Mouse (Mus musculus) lung, adult 2 months (tissue): ENCODE measurements around the gene Pex11a. TPM values are rescaled to one million over a fixed set of nuclear protein-coding genes. Genes with fewer than 3 reads are reported as not detected.

Experiments
- DNase-seq: peaks from one replicate; pipeline ENCODE4 v3.0.0; 2022
- H3K4me1 ChIP-seq: fragments of 200-500 bp; 2 replicates; pipeline ENCODE4 v1.6.1; 2011; ENCODE audit warnings: low read length; ENCODE audit not compliant: control insufficient read depth, insufficient read depth
- H3K4me3 ChIP-seq: fragments of 200-500 bp; replicated peaks from 2 replicates; pipeline ENCODE3; 2011; ENCODE audit warnings: low read depth, mild to moderate bottlenecking, control low read depth, low read length; ENCODE audit errors: extremely low read depth
- CTCF ChIP-seq: fragments of 200-500 bp; IDR thresholded peaks from 2 replicates; pipeline ENCODE4 v1.5.1; 2011; ENCODE audit warnings: mild to moderate bottlenecking, low read length, control low read depth; ENCODE audit not compliant: insufficient read depth
- POLR2A ChIP-seq: fragments of 200-500 bp; IDR thresholded peaks from 2 replicates; pipeline ENCODE4 v1.6.1; 2011; ENCODE audit warnings: low read depth, mild to moderate bottlenecking, control low read depth, low read length, borderline replicate concordance; ENCODE audit errors: extremely low read depth
- WGBS: fragments of 180-500 bp; shearing (Covaris S2); methylation state at CpG from one replicate; pipeline ENCODE4 v1.1.7; 2018; 5-methylcytosine and 5-hydroxymethylcytosine counted together
- polyA plus RNA-seq: library from polyadenylated mRNA; depleted of rRNA; stranded (reverse); fragments of >200 nt; gene quantifications from 2 replicates; pipeline ENCODE4 v1.2.3, GENCODE M21; 2012; rRNA removed

The Pex11a gene
- polyA plus RNA-seq, 1 experiment, result 17.9 TPM

DNA sequence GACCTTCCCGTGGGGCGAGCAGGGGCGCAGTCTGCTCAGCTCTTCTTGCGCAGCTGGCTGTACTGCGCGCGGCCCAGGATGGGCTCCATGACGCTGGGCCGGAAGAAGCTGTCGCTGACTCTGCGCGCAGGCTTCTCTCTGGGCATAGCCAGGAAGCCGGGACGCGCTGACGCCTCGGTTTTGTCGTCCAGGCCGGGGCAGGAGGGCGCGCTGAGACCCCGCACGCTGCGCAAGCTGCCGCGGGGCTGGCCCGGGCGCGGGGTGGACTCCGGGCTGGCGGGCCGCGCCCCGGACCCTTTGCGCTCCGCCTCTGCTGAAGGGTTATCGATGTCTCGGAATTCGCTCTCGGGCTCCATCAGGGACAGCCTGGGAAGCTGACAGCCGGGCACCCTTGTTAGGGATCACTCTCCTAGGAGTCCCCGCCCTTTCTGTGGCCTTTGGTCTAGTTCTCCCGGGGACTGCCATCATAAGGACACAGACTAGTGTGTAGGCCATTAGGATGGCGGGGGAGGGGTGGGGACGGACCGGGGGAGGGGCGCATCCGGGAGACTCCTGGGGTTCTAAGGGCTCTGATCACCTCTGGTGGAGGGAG, 21.4 kb downstream of the Pex11a start:
- peak; percentile 33 for DNase-seq
- TF ChIP-seq CTCF (no peak), POLR2A (peak; percentile 22; the same call in 1 of the 2 replicates)
- H3K4me3 ChIP-seq, result peak overlapping the region; percentile 76
- H3K4me1 ChIP-seq, result peaks cover 2% of the 10 kb centered on the region; the same call in 1 of the 2 replicates
- under 1% methylated on average over 48 of the region's 48 CpGs for WGBS

- under 1% methylated on average over 52 of the region's 55 CpGs for WGBS
- TF ChIP-seq CTCF, result no peak
- 0 out of 2 replicates have a peak, but pooled peaks have one; percentile 18 for TF ChIP-seq POLR2A
- DNase-seq, result peak; percentile 65
- Histone ChIP-seq H3K4me1 (peaks cover 5% of the 10 kb centered on the region), H3K4me3 (peak within 1 kb of the TSS; percentile 79)
These were observed 27.5 kb downstream of the Pex11a start, which contains the start of gene Kif7 for GRCm38 (mm10) chr7:79715187-79715981. TSS of gene Kif7 (minus strand) at chr7:79715720.

- no peak for DNase-seq
- no peak for TF ChIP-seq CTCF
- TF ChIP-seq POLR2A, result no peak
- 75% methylated on average over 17 of the region's 17 CpGs for WGBS
- H3K4me3 ChIP-seq, result no peak overlapping the region
- peaks cover 5% of the 10 kb centered on the region for H3K4me1 ChIP-seq
These were observed 32.1 kb downstream of the Pex11a start for GRCm38 (mm10) chr7:79710831-79711230.

- H3K4me1 ChIP-seq, result peaks cover 5% of the 10 kb centered on the region
- TF ChIP-seq POLR2A (no peak), CTCF (no peak)
- no peak overlapping the region for H3K4me3 ChIP-seq
- DNase-seq, result no peak
- WGBS, result 21% methylated on average over 55 of the region's 55 CpGs
These were observed 32.8 kb downstream of the Pex11a start for GRCm38 (mm10) chr7:79710130-79710607.

- H3K4me3 ChIP-seq, result no peak overlapping the region
- DNase-seq, result no peak
- WGBS, result 78% methylated on average over 5 of the region's 5 CpGs
- H3K4me1 ChIP-seq, result no peaks in the 10 kb centered on the region; the same call in 1 of the 2 replicates
- TF ChIP-seq CTCF (no peak), POLR2A (no peak)
These were observed 37.7 kb downstream of the Pex11a start for GRCm38 (mm10) chr7:79705210-79705609.

DNA sequence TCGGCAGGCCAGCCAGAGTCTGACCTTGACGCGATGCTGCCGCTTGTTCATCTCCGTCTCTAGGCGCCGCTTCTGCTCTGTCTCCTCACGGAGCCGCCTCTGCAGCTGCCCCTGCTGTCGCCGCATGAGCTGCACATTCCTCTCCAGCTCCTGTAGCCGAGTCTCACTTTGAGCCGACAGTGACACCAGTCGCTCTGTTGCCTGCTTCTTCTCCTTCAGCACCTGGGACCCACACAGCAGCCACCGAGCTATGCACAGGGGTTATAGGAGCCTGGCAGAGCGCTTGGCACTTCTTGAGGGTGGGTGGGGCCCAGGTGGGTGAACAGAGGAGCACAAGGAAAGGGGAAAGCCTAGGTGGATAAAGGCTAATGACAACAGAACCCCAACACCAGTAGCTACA, 40.2 kb downstream of the Pex11a start:
- H3K4me1 ChIP-seq, result no peaks in the 10 kb centered on the region
- TF ChIP-seq CTCF, result no peak
- TF ChIP-seq POLR2A, result no peak
- no peak for DNase-seq
- 80% methylated on average over 16 of the region's 16 CpGs for WGBS
- no peak overlapping the region for H3K4me3 ChIP-seq

DNA sequence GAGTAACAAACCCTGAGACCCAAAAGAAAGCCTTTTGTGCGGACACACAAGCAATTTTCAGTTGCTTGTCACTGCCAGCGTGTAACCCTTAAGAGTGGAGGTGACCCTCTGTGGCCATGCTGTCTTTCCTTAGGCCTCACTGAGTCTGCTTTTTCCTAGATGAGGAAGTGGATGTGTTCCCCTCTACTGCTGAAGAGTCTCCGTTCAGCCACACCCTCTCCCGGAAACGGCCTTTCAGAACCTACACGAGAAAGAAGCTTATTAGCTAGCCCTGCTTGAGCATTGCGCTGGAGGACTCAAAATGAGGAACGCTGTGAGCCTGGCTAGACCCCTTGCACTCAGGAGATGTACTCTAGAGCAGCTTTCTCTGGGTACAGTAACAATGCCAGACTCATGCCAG, 46.4 kb downstream of the Pex11a start:
- DNase-seq, result no peak
- no peaks in the 10 kb centered on the region for H3K4me1 ChIP-seq
- no peak for TF ChIP-seq POLR2A
- no peak overlapping the region for H3K4me3 ChIP-seq
- WGBS, result 76% methylated on average over 8 of the region's 8 CpGs

Other genes with a start within 250 kb of the Pex11a start
- gene Rhcg, start 125.5 kb downstream of the Pex11a start, polyA plus RNA-seq, result not detected in 2 replicates
- gene Ticrr, start 82.9 kb downstream of the Pex11a start, polyA plus RNA-seq, result 0.12 and 0.17 TPM in 2 replicates
- gene Kif7, start 27.4 kb downstream of the Pex11a start, polyA plus RNA-seq, result 3.5 and 3.8 TPM in 2 replicates
- gene Plin1, start 10.2 kb downstream of the Pex11a start, polyA plus RNA-seq, result 48.1 and 83.8 TPM in 2 replicates
- 1.7 and 1.8 TPM in 2 replicates for gene Wdr93, start within 50 bp of the Pex11a start, polyA plus RNA-seq
- gene Mesp1, start 50.7 kb upstream of the Pex11a start, polyA plus RNA-seq, result 18.8 and 27.6 TPM in 2 replicates
- 7.6 and 8.6 TPM in 2 replicates for gene Mesp2, start 67.6 kb upstream of the Pex11a start, polyA plus RNA-seq
- gene Anpep, start 117.9 kb upstream of the Pex11a start, polyA plus RNA-seq, result 72.8 and 80.7 TPM in 2 replicates
- gene Ap3s2, start 177.5 kb upstream of the Pex11a start, polyA plus RNA-seq, result 13.1 and 15.6 TPM in 2 replicates
- 13.1 and 17.2 TPM in 2 replicates for gene Arpin, start 192.2 kb upstream of the Pex11a start, polyA plus RNA-seq